In the genomic region with DNA sequence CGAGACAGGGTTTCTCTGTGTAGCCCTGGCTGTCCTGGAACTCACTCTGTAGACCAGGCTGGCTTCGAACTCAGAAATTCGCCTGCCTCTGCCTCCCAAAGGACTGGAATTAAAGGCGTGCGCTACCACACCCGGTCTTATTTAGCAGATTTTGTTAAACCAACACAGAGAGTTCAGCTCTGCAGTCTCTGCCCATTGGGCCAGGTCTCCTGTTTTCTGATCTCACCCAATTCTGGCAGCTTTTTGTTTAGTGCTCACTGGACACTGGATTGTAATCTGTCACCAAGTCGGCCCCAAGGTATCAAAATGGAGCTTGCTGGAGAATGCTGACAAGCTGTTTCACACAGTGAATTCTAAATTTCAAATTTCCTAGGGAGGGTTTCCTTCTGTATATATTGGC, we compare ENCODE assay signal across 25 mouse cellular contexts. TPM values are rescaled to one million over a fixed set of nuclear protein-coding genes. Genes with fewer than 3 reads are reported as not detected.
"Had no signal": no experiment of that assay in that cellular context is flagged by ENCODE, and none has a peak within 500 bp of the region (broad histone marks: within the 10 kb centered on the region; RNA-seq: fewer than 3 reads in every experiment).

No protein-coding gene starts in this region.

- DNase-seq: retina, postnatal 1 day; right cerebral cortex, adult 18-20 months; right cerebral cortex, postnatal 14 days; right cerebral cortex, postnatal 25 days; right cerebral cortex, postnatal 4 days; spleen, adult 18-20 months; thymus, adult 18-20 months; thymus, adult 2 months; thymus, postnatal 14 days; thymus, postnatal 25 days; thymus, postnatal 36 days; thymus, postnatal 4 days had no signal

- H3K36me3 ChIP-seq: neural tube, embryonic 13.5 days; neural tube, embryonic 15.5 days; stomach, embryonic 15.5 days had no signal

- H3K9ac ChIP-seq: neural tube, embryonic 13.5 days; neural tube, embryonic 15.5 days; stomach, embryonic 15.5 days had no signal

- H3K27ac ChIP-seq: neural tube, embryonic 13.5 days; neural tube, embryonic 15.5 days had no signal

- H3K4me1 ChIP-seq: stomach, embryonic 15.5 days had no signal

- H3K27me3 ChIP-seq: neural tube, embryonic 13.5 days; neural tube, embryonic 15.5 days; stomach, embryonic 15.5 days had no signal

- H3K4me3 ChIP-seq: neural tube, embryonic 13.5 days; neural tube, embryonic 15.5 days; stomach, embryonic 15.5 days had no signal

RNA-seq across cellular contexts. Expression of a gene that starts 21.0 kb away (rescaled TPM):
- total RNA-seq: neutrophil, adult 5-6 weeks had no signal
- polyA plus RNA-seq: neural tube, embryonic 13.5 days; neural tube, embryonic 14.5 days; neural tube, embryonic 15.5 days; small intestine, adult 2 months; spleen, adult 2 months; stomach, embryonic 14.5 days; stomach, embryonic 15.5 days; stomach, embryonic 16.5 days; stomach, postnatal 0 days; testis, adult 2 months; thymus, adult 2 months; thymus, postnatal 0 days; urinary bladder, adult 2 months had no signal

RNA-seq across cellular contexts. Expression of a gene that starts 32.5 kb away (rescaled TPM):
- total RNA-seq: neutrophil, adult 5-6 weeks had no signal
